Mouse (Mus musculus) left cerebral cortex, adult 2 months (tissue): ENCODE results near the gene Dkkl1. TPM values are rescaled to one million over a fixed set of nuclear protein-coding genes. Genes with fewer than 3 reads are reported as not detected.
A peak's percentile ranks its signal among the peaks of the same experiment; 100 is the strongest.

Experiments used
- DNase-seq, 2 experiments: peaks; one replicate each; pipeline ENCODE4 v3.0.0; 2021 to 2022; ENCODE audit warnings: low spot score in 2 of 2, mixed read lengths in 1 of 2; ENCODE audit errors: extremely low spot score in 1 of 2
- H3K27ac ChIP-seq: fragments of 200-600 bp; 2 replicates; pipeline ENCODE4 v1.8.1; 2022
- H3K4me3 ChIP-seq: fragments of 200-600 bp; 2 replicates; pipeline ENCODE4 v1.8.1; 2022
- CTCF ChIP-seq: fragments of 200-600 bp; IDR thresholded peaks from 2 replicates; pipeline ENCODE4 v1.8.1; 2022; ENCODE audit warnings: antibody characterized with exemption, mild to moderate bottlenecking, moderate library complexity
- intact Hi-C: fragments of 180-260 bp; cut with DNase I; formaldehyde crosslinking; loops from one replicate; pipeline ENCODE4 v1.15.1; 2025
- total RNA-seq, 2 experiments: library from RNA; stranded (reverse); gene quantifications; 2 replicates each; pipeline ENCODE4 v1.2.3; 2021

Gene Dkkl1
- total RNA-seq, 2 experiments from 2014 or later: 32.4 to 33.5 TPM

DNA sequence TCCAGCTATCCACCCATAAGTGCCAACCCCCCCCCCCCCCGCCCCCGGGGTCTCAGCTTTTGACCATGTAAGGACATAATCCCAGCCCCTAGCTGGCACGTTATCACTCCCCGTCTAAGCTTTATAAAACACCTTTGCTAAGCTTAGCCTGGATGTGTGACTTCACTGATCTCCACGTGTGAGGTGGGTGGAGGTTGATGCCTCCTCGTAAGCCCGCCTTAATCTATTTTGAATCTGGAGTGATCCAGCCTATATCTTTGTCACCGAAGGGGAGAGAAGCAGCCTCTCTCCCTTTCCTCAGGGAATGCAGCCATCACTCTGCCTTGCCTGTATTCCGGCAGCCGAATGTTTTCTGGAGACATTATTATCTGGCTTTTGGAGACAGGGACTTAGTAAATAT lies 9.3 kb downstream of the Dkkl1 start:
- peak overlapping the region; percentile 64 for H3K27ac ChIP-seq
- H3K4me3 ChIP-seq: no peak overlapping the region
- TF ChIP-seq CTCF: no peak
- no peak for DNase-seq
- intact Hi-C loops: no loop called here

DNA sequence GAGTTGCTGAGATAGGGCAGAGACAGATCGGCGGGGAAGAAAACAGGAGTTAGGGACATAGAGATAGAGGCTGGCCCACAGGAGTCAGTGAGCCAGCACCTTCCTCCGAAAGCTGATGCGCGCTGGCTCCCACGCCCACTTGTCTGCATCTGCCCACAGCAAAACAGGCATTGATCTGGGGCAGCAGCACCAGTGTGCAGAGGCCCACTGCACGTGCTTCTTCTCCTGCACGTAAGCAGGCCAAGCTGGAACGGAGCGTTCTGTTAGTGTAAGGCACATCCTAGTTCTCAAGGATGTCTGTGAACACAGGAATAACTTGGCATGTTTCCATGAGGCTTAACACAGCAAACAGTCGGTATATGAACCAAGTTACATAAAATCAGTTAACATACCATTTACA lies 13.0 kb downstream of the Dkkl1 start:
- peak in 1 of 2 experiments; percentile 51 for DNase-seq
- Histone ChIP-seq H3K4me3 (no peak overlapping the region), H3K27ac (peak overlapping the region; percentile 83)
- no peak for TF ChIP-seq CTCF
- intact Hi-C loops: loop anchor here (1.0 kb wide), 1 partner anchor 37 kb away; no protein-coding TSS in a partner anchor

DNA sequence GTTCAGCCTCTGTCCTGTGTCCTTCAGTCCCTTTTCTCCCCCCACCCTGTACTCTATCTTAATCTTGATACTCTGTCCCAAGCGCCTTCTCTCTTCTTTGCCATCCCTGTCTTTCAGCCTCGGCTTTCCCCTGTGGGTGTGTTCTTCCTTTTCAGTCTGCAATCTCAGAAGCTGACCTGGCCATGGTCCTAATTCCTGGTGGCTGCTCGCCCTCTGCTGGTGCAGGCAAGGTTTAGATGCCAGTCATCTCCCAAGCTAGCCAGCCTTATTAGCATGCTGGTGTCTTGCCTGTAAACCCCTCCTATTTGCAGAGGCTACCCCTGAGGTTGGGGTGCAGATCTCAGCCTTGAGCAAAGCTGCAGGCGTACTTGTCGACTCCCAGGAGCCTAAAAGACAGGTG lies 13.5 kb downstream of the Dkkl1 start:
- peak; percentile 76 for TF ChIP-seq CTCF
- intact Hi-C loops: loop anchor here (1.0 kb wide), 1 partner anchor 36 kb away; no protein-coding TSS in a partner anchor
- Histone ChIP-seq H3K4me3 (no peak overlapping the region), H3K27ac (peak overlapping the region; percentile 83)
- peak; percentile 70 for DNase-seq

DNA sequence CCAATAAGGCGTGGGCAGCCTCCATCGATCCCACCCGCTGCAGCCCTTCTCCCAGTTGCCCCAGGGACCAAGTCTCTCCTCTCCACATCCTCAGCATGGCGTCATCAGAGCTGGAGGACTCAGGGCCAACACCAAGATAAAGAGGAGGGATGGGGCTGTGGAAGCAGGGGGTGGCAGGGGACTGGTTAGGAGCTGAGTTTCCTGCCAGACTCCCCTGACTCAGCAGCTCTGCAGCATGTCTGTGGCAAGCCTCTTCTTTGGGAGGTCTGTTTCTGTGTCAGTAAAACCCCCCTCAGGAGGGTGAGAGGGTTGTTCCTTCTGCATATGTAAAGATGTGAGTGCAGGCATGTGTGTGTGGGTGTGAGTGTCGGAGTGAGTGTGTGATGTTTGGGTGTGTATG lies 15.0 kb downstream of the Dkkl1 start:
- intact Hi-C loops: no loop called here
- no peak for DNase-seq
- H3K4me3 ChIP-seq: no peak overlapping the region
- no peak for TF ChIP-seq CTCF
- H3K27ac ChIP-seq: peak overlapping the region; percentile 83

DNA sequence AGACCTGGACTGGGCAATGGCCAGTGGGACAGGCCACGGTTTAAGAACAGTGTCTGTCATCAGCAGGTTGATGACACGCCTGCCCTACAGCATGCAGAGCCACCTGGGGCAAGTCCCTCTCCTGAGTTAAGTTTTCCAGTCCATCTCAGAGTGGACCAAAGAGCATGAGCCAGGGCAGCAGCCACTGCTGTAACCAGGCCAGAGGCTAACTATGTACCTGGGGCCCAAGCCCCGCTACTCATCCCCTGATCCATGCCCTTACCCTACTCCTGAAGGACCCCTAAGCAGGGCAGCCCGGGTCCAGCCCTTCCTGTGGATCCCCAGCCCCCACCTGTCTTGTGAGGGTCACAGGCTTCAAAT lies 15.8 kb downstream of the Dkkl1 start:
- DNase-seq: no peak
- intact Hi-C loops: no loop called here
- peak overlapping the region; percentile 83; the same call in 1 of the 2 replicates for H3K27ac ChIP-seq

DNA sequence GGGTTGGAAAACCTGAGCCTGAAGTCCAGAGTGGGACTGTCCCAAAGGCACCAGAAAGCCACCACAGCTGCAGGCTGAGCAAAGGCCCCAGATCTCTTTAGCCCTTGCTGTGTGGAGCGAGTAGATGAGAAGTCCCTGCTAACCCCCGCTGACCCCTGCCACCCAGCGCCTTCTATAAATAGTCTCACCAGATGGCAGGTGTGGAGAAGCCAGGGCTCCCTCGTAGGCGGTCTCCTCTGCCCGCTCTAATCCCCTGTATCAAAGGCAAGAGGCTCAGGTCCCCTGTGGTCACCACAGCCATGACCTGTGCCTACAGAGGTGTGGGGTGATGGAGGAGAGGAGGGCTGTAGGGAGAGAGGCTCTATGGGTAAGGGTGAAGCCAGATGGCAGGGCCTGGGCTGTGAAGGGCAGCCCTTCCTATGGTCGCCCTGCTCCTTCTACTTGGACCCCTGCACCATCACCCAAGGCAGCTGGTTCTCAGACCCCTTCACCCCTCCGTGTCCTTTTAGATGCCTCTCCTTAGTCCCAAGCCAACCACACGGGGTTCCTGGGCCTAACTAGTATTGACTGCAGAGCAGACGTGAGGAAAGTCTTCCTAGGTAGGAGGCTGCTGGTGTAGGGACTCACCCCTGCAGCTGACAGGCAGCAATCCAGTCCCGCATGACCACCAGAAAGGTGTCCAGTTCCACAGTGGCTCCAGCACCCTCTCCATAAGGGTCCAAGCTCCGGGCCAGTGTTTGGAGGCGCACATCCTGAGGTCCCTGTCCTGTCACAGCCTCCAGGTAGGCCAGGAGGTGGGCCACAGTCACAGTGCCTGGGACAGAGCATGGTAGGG lies 16.4 kb downstream of the Dkkl1 start:
- Histone ChIP-seq H3K27ac (no peak overlapping the region; the same call in 1 of the 2 replicates), H3K4me3 (no peak overlapping the region)
- no peak for TF ChIP-seq CTCF
- intact Hi-C loops: no loop called here
- DNase-seq: no peak

More for the DNA sequence above, 15.8 kb downstream of the Dkkl1 start:
- no peak for TF ChIP-seq CTCF
- H3K4me3 ChIP-seq: no peak overlapping the region

DNA sequence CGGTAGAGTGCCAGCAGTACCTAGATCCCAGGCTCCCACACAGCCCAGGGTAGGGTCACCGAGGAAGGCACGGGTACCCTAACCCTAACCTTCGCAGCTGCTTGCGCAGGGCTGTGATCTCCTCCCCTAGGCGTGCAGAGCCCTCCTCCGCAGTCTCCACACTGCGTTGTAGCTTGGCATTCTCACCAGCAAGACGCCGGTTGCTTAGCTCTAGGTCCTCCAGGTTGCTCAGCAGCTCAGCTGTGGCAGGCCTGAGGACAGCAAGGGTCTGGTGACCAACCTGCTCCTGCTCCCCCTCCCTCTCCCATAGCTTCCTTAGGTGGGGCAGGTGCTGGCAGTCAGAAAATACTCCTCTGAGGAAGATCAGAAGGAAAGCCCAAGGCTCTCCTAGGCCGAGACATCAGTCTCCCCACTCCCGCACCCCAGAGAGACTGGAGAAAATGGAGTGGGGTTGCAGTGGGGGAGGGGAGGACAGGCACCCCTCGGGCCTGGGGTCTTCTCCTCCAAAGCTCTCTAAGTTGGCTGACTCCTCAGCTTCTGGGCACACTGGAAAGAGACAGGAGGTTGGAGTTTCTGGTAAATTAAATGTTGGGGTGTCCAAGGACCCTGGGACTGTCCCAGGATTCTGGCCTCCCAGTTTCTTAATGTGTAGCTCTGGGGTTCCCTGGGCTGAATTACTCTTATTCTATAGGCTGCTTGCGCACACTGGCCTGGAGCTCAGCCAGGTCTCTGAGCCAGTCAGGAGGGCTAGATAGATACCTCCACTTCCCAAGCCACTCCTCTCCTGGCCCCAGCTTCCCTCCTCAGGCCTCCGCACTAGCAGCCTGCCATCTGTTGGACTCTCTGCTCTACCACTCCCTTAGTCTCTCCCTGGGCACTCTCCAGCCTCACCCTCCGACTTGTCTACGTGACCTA lies 17.8 kb downstream of the Dkkl1 start:
- Histone ChIP-seq H3K4me3 (no peak overlapping the region), H3K27ac (no peak overlapping the region)
- DNase-seq: no peak
- no peak for TF ChIP-seq CTCF
- intact Hi-C loops: no loop called here

DNA sequence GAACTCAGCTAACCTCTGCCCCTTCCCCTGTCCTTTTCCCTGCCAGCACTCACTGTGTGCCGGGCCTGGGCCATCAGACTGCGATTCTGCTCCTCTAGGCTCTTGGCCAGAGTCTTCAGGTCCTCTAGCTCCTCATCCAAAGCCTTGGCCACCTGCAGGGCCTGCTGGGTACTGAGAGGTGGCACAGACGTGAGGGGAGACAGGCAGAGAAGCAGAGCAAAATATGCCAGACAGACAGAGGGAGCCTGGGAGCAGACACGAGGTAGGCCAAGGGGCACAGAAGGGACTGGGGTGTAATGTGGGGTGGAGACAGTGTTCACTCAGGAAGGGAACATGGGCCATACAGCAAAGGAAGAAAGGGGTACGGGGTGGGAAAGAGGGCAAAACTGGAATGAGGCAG lies 18.5 kb downstream of the Dkkl1 start:
- H3K4me3 ChIP-seq: no peak overlapping the region
- TF ChIP-seq CTCF: peak; percentile 2; the same call in 1 of the 2 replicates
- DNase-seq: no peak
- intact Hi-C loops: no loop called here
- H3K27ac ChIP-seq: no peak overlapping the region

DNA sequence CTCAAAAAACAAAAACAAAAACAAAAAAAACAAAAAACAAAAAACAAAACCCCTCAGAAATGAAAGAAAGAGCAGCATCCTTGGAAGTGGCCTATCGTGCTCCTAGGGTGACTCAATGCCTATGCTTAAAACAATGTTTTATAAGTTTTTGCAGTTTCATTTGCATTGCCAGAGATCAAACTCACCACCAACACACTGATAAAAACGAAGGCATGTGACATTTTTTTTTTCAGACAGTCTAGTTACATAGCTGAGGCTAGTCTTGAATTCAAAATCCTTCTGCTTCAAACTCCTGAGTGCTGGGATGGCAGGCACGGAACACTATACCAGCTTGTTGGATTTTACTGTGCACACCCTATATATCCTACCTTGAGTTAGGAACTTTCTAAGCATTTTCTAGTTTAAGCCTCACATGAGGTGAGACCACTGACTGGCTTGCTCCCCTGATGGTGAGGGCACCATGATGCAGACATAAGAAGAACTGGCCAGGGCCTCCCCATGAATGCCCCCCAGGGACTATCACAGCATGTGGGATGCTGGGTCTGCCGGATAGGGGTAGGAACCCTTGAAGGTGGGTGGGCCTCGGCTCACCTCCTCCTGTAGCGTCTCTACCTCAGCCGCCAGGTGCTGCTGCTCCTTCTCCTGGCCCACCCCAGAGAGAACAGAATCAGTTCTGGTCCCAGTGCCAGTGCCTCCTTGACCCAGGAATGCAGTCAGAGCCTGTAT lies 19.2 kb downstream of the Dkkl1 start:
- TF ChIP-seq CTCF: no peak
- intact Hi-C loops: no loop called here
- Histone ChIP-seq H3K4me3 (no peak overlapping the region), H3K27ac (no peak overlapping the region)
- DNase-seq: no peak

DNA sequence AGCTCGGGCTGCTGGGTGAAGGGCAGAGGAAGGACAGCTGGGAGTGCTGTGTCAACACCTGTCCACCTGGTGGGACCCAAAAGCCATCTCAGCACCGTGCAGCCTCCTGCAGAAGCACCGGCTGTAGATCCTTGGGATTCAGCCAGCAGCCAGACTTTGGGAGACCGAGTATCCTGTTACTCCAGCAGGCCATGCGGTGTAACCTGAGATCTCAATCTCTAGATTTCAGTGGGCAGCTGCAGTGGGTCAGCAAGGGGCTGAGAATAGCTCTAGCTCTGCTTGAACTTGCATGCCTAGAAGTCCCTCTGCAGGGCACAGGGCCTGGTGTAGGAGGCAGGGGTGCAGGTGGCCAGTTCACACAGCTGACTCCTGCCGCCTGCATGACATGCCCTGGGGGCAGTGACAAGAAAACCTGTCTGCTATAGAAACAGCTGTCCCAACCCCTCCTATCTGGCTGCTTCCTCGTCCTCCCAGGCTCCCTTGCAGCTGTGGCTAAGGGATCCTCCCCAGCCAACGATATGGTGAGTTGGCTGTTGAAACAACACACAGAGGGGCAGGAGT lies 20.1 kb downstream of the Dkkl1 start:
- no peak for TF ChIP-seq CTCF
- intact Hi-C loops: no loop called here
- no peak for DNase-seq

DNA sequence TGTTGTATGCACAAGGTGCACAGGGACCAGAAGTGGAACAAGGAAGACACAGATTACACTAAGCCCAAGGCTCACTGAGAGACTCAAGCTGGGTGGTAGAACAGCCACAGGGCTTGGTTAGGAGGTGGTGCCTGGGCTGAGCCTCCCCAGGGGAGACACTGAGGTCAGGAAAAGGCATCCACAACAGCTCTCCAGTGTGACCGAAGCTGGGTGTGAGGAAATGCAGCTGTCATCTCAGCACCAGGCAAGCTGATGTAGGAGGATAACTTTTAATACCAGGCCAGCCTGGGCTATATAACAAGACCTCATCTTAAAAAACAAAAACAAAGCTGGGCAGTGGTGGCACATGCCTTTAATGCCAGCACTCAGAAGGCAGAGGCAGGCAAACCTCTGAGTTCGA lies 20.8 kb downstream of the Dkkl1 start:
- DNase-seq: no peak
- Histone ChIP-seq H3K4me3 (no peak overlapping the region), H3K27ac (no peak overlapping the region)
- intact Hi-C loops: no loop called here
- no peak for TF ChIP-seq CTCF

More for the DNA sequence above, 20.1 kb downstream of the Dkkl1 start:
- Histone ChIP-seq H3K4me3 (no peak overlapping the region), H3K27ac (no peak overlapping the region)
